Mouse (Mus musculus) cerebellum, adult 9-10 months (tissue): ENCODE measurements at regions not wholly inside any gene's neighbourhood (a gene's known extent, or its start where the extent isn't known, plus 50 kb on each side); places are given as distances from the start of the nearest gene placed in this dataset.
"Not testable (repeated sequence)": the region's sequence is repeated elsewhere in the genome, so short reads cannot be mapped to it uniquely, and the experiment has no call there.

Source experiments
- DNase-seq: peaks from one replicate; pipeline ENCODE4 v3.0.0; 2022

GRCm38 (mm10) chr15:38412481-38412880 lies 987.1 kb downstream of the 4930447A16Rik start:
- DNase-seq: no peak

GRCm38 (mm10) chr15:38413329-38413728 lies 988.0 kb downstream of the 4930447A16Rik start:
- DNase-seq: no peak

- no peak for DNase-seq
These were observed 989.1 kb downstream of the 4930447A16Rik start for GRCm38 (mm10) chr15:38414318-38415090.

- DNase-seq: no peak
These were observed 989.7 kb downstream of the 4930447A16Rik start for GRCm38 (mm10) chr15:38415091-38415486.

GRCm38 (mm10) chr15:38419621-38420020 lies 994.3 kb downstream of the 4930447A16Rik start:
- no peak for DNase-seq

GRCm38 (mm10) chr15:38420784-38421183 lies 995.4 kb downstream of the 4930447A16Rik start:
- DNase-seq: no peak

GRCm38 (mm10) chr15:38422741-38423140 lies 997.4 kb downstream of the 4930447A16Rik start:
- DNase-seq: no peak

GRCm38 (mm10) chr15:38425506-38425905 lies 1000.2 kb downstream of the 4930447A16Rik start:
- DNase-seq: no peak

- no peak for DNase-seq
These were observed 1002.6 kb downstream of the 4930447A16Rik start for GRCm38 (mm10) chr15:38427966-38428365.

- peak; percentile 5 for DNase-seq
These were observed 1006.3 kb downstream of the 4930447A16Rik start for GRCm38 (mm10) chr15:38431668-38432067.

- DNase-seq: no peak
These were observed 1008.0 kb downstream of the 4930447A16Rik start for GRCm38 (mm10) chr15:38433386-38433785.

- not testable (repeated sequence) for DNase-seq
These were observed 1008.9 kb downstream of the 4930447A16Rik start for GRCm38 (mm10) chr15:38434239-38434638.
